8 mouse cellular contexts compared by ENCODE assay signal in the genomic region with DNA sequence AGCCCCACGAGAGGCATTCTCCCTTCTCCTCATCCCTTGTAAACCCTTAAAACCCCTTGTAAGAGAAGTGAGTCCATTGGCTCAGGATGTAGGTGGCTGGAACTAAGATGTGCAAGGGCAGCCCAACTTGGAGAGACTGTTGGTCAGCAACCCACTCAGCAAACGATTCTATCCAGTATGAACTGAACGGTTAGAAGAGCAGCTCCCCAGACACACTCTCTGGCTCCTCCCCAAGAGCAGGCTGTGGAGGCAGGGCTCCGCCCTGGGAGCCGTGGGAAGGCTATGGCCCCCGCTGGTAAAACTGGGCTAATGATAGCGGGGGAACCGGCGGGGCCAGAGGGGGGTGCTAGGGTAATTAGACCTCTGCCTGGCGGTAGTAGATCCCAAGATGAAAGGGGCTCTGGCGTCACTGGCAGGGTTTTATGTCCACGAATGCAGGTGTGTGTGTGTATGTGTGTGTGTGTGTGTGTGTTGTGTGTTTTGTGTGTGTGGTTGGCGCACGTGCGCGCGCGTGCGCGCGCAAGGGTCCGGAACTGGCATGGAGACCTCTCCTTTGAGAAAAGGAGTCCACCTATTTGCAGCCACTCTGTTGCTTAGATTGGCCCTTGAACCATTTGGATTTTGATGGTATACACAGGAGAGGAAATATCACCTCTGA. TPM values are rescaled to one million over a fixed set of nuclear protein-coding genes. Genes with fewer than 3 reads are reported as not detected.
A peak's percentile ranks its signal among the peaks of the same experiment; 100 is the strongest.
DNase-seq lines count a peak whose midpoint lies in the region; ATAC-seq and TF ChIP-seq lines count a peak whose summit lies in the region.

TSS of gene Thra (plus strand) at position 246 of the 658 bp plus-strand sequence.

- DNase-seq in CD4-positive helper T cell, adult 2 months (ENCODE audit: low read depth, low spot score): peak; percentile 59
- peak; percentile 85 for DNase-seq in adrenal gland, postnatal 10 days
- peak; percentile 82 to 86 for DNase-seq in heart, adult 2 months
- DNase-seq in kidney, adult 2 months: peak; percentile 73
- peak; percentile 85 for DNase-seq in midbrain, embryonic 14.5 days
- DNase-seq in testis, postnatal 14 days (ENCODE audit: low spot score): peak; percentile 68

- H3K9me3 ChIP-seq in embryonic facial prominence, embryonic 13.5 days: no peaks in the 10 kb centered on the region
- H3K9me3 ChIP-seq in limb, embryonic 13.5 days: no peaks in the 10 kb centered on the region
- H3K9me3 ChIP-seq in midbrain, embryonic 14.5 days (ENCODE audit: control insufficient read depth, low read length): no peaks in the 10 kb centered on the region

- H3K79me2 ChIP-seq in heart, adult 2 months (replicated peaks; ENCODE audit: control insufficient read depth, insufficient read depth, low read length): peaks cover 7% of the 10 kb centered on the region; the same call in 1 of the 2 replicates

- 0 out of 2 replicates have a peak, but pooled peaks have one; percentile 3 for TF ChIP-seq CTCF in heart, adult 2 months (IDR thresholded peaks at IDR 0.05)
- no peak for TF ChIP-seq CTCF in kidney, adult 2 months (conservative IDR thresholded peaks at IDR 0.05; ENCODE audit: insufficient read depth, insufficient read length, low read depth, low read length)

- peak within 1 kb of the TSS; percentile 91 for H3K27ac ChIP-seq in embryonic facial prominence, embryonic 13.5 days
- peak within 1 kb of the TSS; percentile 100 for H3K27ac ChIP-seq in heart, adult 2 months
- peak within 1 kb of the TSS; percentile 39; the same call in 1 of the 2 replicates for H3K27ac ChIP-seq in kidney, adult 2 months (ENCODE audit: insufficient read depth, low read depth, low read length)
- peak within 1 kb of the TSS; percentile 84 for H3K27ac ChIP-seq in limb, embryonic 13.5 days
- peak within 1 kb of the TSS; percentile 99 for H3K27ac ChIP-seq in midbrain, embryonic 14.5 days (replicated peaks; ENCODE audit: low read depth, low read length)

- ATAC-seq in embryonic facial prominence, embryonic 13.5 days (ENCODE audit: insufficient number of reproducible peaks, insufficient read depth, low FRiP score, low TSS enrichment, low read depth): 0 out of 2 replicates have a peak, but pooled peaks have one; percentile 72
- peak; percentile 41; the same call in 1 of the 2 replicates for ATAC-seq in limb, embryonic 13.5 days (ENCODE audit: low FRiP score, low read depth)
- peak; percentile 25; the same call in 1 of the 2 replicates for ATAC-seq in midbrain, embryonic 14.5 days (ENCODE audit: low FRiP score, low TSS enrichment)

- H3K4me1 ChIP-seq in embryonic facial prominence, embryonic 13.5 days: peaks cover 46% of the 10 kb centered on the region
- H3K4me1 ChIP-seq in heart, adult 2 months (ENCODE audit: control insufficient read depth, insufficient read depth, low read length): peaks cover 13% of the 10 kb centered on the region
- H3K4me1 ChIP-seq in kidney, adult 2 months (ENCODE audit: control insufficient read depth, insufficient read depth, low read length): peaks cover 32% of the 10 kb centered on the region
- H3K4me1 ChIP-seq in limb, embryonic 13.5 days: peaks cover 47% of the 10 kb centered on the region
- H3K4me1 ChIP-seq in midbrain, embryonic 14.5 days (ENCODE audit: control insufficient read depth, insufficient read depth, low read length): peaks cover 42% of the 10 kb centered on the region

- peak within 1 kb of the TSS; percentile 95 for H3K4me3 ChIP-seq in embryonic facial prominence, embryonic 13.5 days
- peak within 1 kb of the TSS; percentile 100 for H3K4me3 ChIP-seq in heart, adult 2 months
- H3K4me3 ChIP-seq in kidney, adult 2 months (ENCODE audit: insufficient read depth, low read depth, low read length): peak within 1 kb of the TSS; percentile 63
- peak within 1 kb of the TSS; percentile 92 for H3K4me3 ChIP-seq in limb, embryonic 13.5 days
- H3K4me3 ChIP-seq in midbrain, embryonic 14.5 days (replicated peaks; ENCODE audit: low read depth, low read length): peak within 1 kb of the TSS; percentile 89

- peak within 1 kb of the TSS; percentile 76 for H3K4me2 ChIP-seq in embryonic facial prominence, embryonic 13.5 days
- H3K4me2 ChIP-seq in limb, embryonic 13.5 days (replicated peaks): peak within 1 kb of the TSS; percentile 86
- H3K4me2 ChIP-seq in midbrain, embryonic 14.5 days (ENCODE audit: low read length): peak within 1 kb of the TSS; percentile 73

- TF ChIP-seq EP300 in heart, adult 2 months (IDR thresholded peaks at IDR 0.05; ENCODE audit: insufficient read depth, low read depth, low read length): no peak

- H3K9ac ChIP-seq in embryonic facial prominence, embryonic 13.5 days: peak within 1 kb of the TSS; percentile 96
- H3K9ac ChIP-seq in heart, adult 2 months (ENCODE audit: low read depth, low read length): peak within 1 kb of the TSS; percentile 73
- peak within 1 kb of the TSS; percentile 96 for H3K9ac ChIP-seq in limb, embryonic 13.5 days
- H3K9ac ChIP-seq in midbrain, embryonic 14.5 days (replicated peaks; ENCODE audit: low read length): peak within 1 kb of the TSS; percentile 97

- no peaks in the 10 kb centered on the region for H3K27me3 ChIP-seq in embryonic facial prominence, embryonic 13.5 days
- no peaks in the 10 kb centered on the region for H3K27me3 ChIP-seq in heart, adult 2 months (ENCODE audit: control insufficient read depth, insufficient read depth, low read length)
- H3K27me3 ChIP-seq in kidney, adult 2 months (replicated peaks; ENCODE audit: control insufficient read depth, insufficient read depth, low read length): no peaks in the 10 kb centered on the region
- H3K27me3 ChIP-seq in limb, embryonic 13.5 days: no peaks in the 10 kb centered on the region
- H3K27me3 ChIP-seq in midbrain, embryonic 14.5 days (ENCODE audit: control insufficient read depth, insufficient read depth, low read length): no peaks in the 10 kb centered on the region

- intact Hi-C loops in heart, adult 2 months (cut with DNase I): loop anchor here (1.0 to 2.0 kb wide), 3 partner anchors 14 to 47 kb away; no protein-coding TSS in a partner anchor

- TF ChIP-seq POLR2A in heart, adult 2 months (IDR thresholded peaks at IDR 0.05; ENCODE audit: insufficient read depth, low read depth, low read length): peak; percentile 75
- TF ChIP-seq POLR2A in kidney, adult 2 months (IDR thresholded peaks at IDR 0.05; ENCODE audit: low read depth, low read length): no peak

- no peaks in the 10 kb centered on the region for H3K36me3 ChIP-seq in embryonic facial prominence, embryonic 13.5 days
- H3K36me3 ChIP-seq in heart, adult 2 months (ENCODE audit: control insufficient read depth, insufficient read depth, low read length): peaks cover 2% of the 10 kb centered on the region; the same call in 1 of the 2 replicates
- H3K36me3 ChIP-seq in kidney, adult 2 months (ENCODE audit: control insufficient read depth, insufficient read depth, low read length): no peaks in the 10 kb centered on the region
- H3K36me3 ChIP-seq in limb, embryonic 13.5 days: no peaks in the 10 kb centered on the region
- no peaks in the 10 kb centered on the region for H3K36me3 ChIP-seq in midbrain, embryonic 14.5 days (ENCODE audit: control insufficient read depth, insufficient read depth, low read length)

- under 1% methylated on average over 22 of the region's 22 CpGs for WGBS in embryonic facial prominence, embryonic 13.5 days
- 1% methylated on average over 22 of the region's 22 CpGs for WGBS in heart, adult 2 months
- 1% methylated on average over 22 of the region's 22 CpGs for WGBS in kidney, adult 2 months
- 0% methylated on average over 22 of the region's 22 CpGs for WGBS in limb, embryonic 13.5 days
- under 1% methylated on average over 22 of the region's 22 CpGs for WGBS in midbrain, embryonic 14.5 days

RNA-seq across cellular contexts. Expression of gene Thra, which starts in this region (rescaled TPM):
- total RNA-seq in adrenal gland, postnatal 10 days (2021): 100 to 1,000 TPM; 135 to 184 TPM
- 46.5 and 47.3 TPM in 2 replicates for polyA plus RNA-seq in embryonic facial prominence, embryonic 13.5 days (2015; fragmentation: Nextera tagmentation; extraction: Ambion mirVana)
- 100 to 1,000 TPM; 103 to 105 TPM for total RNA-seq in heart, adult 2 months (2021)
- polyA plus RNA-seq in heart, adult 2 months (2012; rRNA removed): 89.4 and 104 TPM in 2 replicates
- polyA plus RNA-seq in kidney, adult 2 months (2012; rRNA removed): 92.7 and 97.2 TPM in 2 replicates
- polyA plus RNA-seq in limb, embryonic 13.5 days (2015; fragmentation: Nextera tagmentation; extraction: Ambion mirVana): 34.1 and 34.3 TPM in 2 replicates
- polyA plus RNA-seq in midbrain, embryonic 14.5 days (2014; fragmentation: Nextera tagmentation; extraction: Ambion mirVana): 175 and 194 TPM in 2 replicates

Comparison
In these comparisons a context has a peak if more than half of its experiments do, and no peak if none do; other contexts are left out.
1. Peak in every context shown above with its lines: DNase-seq, ATAC-seq, H3K4me3 ChIP-seq and H3K27ac ChIP-seq.
2. H3K27ac ChIP-seq: peak in every context shown above with its lines; median percentile 100 in heart, adult 2 months; 99 in midbrain, embryonic 14.5 days; 91 in embryonic facial prominence, embryonic 13.5 days; 84 in limb, embryonic 13.5 days; 39 in kidney, adult 2 months.